In the genomic region with DNA sequence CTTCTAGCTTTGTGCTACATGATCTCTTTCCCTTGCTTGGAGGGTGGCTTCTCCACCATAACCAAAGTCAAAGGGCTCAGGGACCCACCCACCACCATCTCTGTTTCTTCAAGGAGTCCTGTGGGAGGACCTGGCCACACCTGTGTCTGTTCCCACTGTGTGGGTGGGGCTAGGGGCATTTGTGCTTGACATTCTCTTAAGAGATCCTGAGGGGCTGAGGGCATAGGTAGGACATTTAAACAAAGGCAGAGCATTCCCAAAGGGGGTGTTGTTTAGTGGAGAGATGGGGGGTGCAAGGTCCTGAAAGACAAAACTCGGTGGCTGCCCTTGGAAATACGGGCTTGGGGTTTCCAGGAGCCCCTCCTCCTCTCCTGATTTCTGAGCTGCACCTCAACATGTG, we compare ENCODE assay signal across 26 mouse cellular contexts. TPM values are rescaled to one million over a fixed set of nuclear protein-coding genes. Genes with fewer than 3 reads are reported as not detected.
DNase-seq lines count a peak whose midpoint lies in the region; ATAC-seq and TF ChIP-seq lines count a peak whose summit lies in the region.
"Had no signal": no experiment of that assay in that cellular context is flagged by ENCODE, and none has a peak within 500 bp of the region (broad histone marks: within the 10 kb centered on the region; RNA-seq: fewer than 3 reads in every experiment).

No protein-coding gene starts in this region.

- 54% methylated on average over 2 of the region's 2 CpGs for WGBS in lung, postnatal 0 days

- H3K4me2 ChIP-seq in lung, postnatal 0 days (replicated peaks; ENCODE audit: low read depth, low read length) = no peak overlapping the region
- H3K4me2 ChIP-seq: embryonic facial prominence, embryonic 12.5 days; embryonic facial prominence, embryonic 15.5 days; heart, embryonic 11.5 days; hindbrain, embryonic 13.5 days; intestine, embryonic 15.5 days had no signal

- DNase-seq in lung, postnatal 0 days (ENCODE audit: low spot score) = no peak
- DNase-seq in lung, postnatal 36 days = no peak
- peak; percentile 73 for DNase-seq in ES-E14 (ENCODE audit: low read depth, low spot score)
- peak; percentile 91 for DNase-seq in ZHBTc4 (ENCODE audit: low read depth, low spot score)
- DNase-seq in testis, postnatal 10 days (ENCODE audit: low spot score) = no peak
- no peak for DNase-seq in heart, adult 9 months (ENCODE audit: low spot score in 2 of 2)
- DNase-seq: adrenal gland, postnatal 10 days; adrenal gland, postnatal 36 days; B cell, adult 2 months; cerebellum, adult 18-20 months; cerebellum, adult 9-10 months; cerebellum, postnatal 14 days; forebrain, postnatal 0 days; gastrocnemius, postnatal 36 days; kidney, adult 11 months had no signal

- H3K4me1 ChIP-seq in lung, postnatal 0 days (ENCODE audit: insufficient read depth, low read depth, low read length) = no peaks in the 10 kb centered on the region
- H3K4me1 ChIP-seq in E14TG2a.4 (replicated peaks; ENCODE audit: low read depth, low read length) (peaks cover 88% of the 10 kb centered on the region), ES-E14 (ENCODE audit: control insufficient read depth in 2 of 2, insufficient read depth in 2 of 2, low read length in 2 of 2, poor library complexity in 1 of 2) (peaks cover 5 to 20% of the 10 kb centered on the region in 2 experiments; a peak in 2 of 4 replicates)
- H3K4me1 ChIP-seq: embryonic facial prominence, embryonic 12.5 days; embryonic facial prominence, embryonic 15.5 days had no signal

- H3K27ac ChIP-seq in lung, postnatal 0 days (ENCODE audit: low read length) = no peak overlapping the region
- H3K27ac ChIP-seq in ES-E14 (ENCODE audit: insufficient read depth, low read depth, low read length, poor library complexity, severe bottlenecking) = no peak overlapping the region
- H3K27ac ChIP-seq: embryonic facial prominence, embryonic 12.5 days; embryonic facial prominence, embryonic 15.5 days; heart, adult 2 months; hindbrain, embryonic 10.5 days; hindbrain, embryonic 13.5 days; intestine, embryonic 15.5 days had no signal

- 0 out of 2 replicates have a peak, but pooled peaks have one; percentile 31 for ATAC-seq in lung, postnatal 0 days
- ATAC-seq: activated CD4-positive, CD25-positive, alpha-beta regulatory T cell, adult 4 months; forebrain, embryonic 14.5 days; forebrain, postnatal 0 days; hindbrain, embryonic 16.5 days; intestine, embryonic 15.5 days had no signal

- H3K4me3 ChIP-seq in lung, postnatal 0 days (ENCODE audit: low read depth, low read length) = no peak overlapping the region
- H3K4me3 ChIP-seq in E14TG2a.4 (replicated peaks; ENCODE audit: low read length) (peak overlapping the region; percentile 20; the same call in 1 of the 2 replicates), ES-E14 (ENCODE audit: insufficient read depth in 1 of 2, low read depth in 1 of 2, low read length in 2 of 2, poor library complexity in 1 of 2, severe bottlenecking in 1 of 2) (no peak overlapping the region)
- H3K4me3 ChIP-seq: embryonic facial prominence, embryonic 12.5 days; embryonic facial prominence, embryonic 15.5 days; heart, adult 2 months; hindbrain, embryonic 10.5 days; hindbrain, embryonic 13.5 days; intestine, embryonic 15.5 days had no signal

- no peak for TF ChIP-seq CTCF in lung, postnatal 0 days (IDR thresholded peaks at IDR 0.05)
- TF ChIP-seq CTCF in E14TG2a.4 (conservative IDR thresholded peaks at IDR 0.05; ENCODE audit: low read length) = no peak

- no peaks in the 10 kb centered on the region for H3K36me3 ChIP-seq in lung, postnatal 0 days (ENCODE audit: insufficient read depth, low read length)
- peaks cover 7% of the 10 kb centered on the region for H3K36me3 ChIP-seq in E14TG2a.4 (ENCODE audit: insufficient read depth, low read length)
- H3K36me3 ChIP-seq in ES-E14 (ENCODE audit: control insufficient read depth, insufficient read depth, low read length, poor library complexity, severe bottlenecking) = no peaks in the 10 kb centered on the region; the same call in 1 of the 2 replicates
- H3K36me3 ChIP-seq: embryonic facial prominence, embryonic 12.5 days; embryonic facial prominence, embryonic 15.5 days; hindbrain, embryonic 10.5 days; hindbrain, embryonic 13.5 days; intestine, embryonic 15.5 days had no signal

- no peaks in the 10 kb centered on the region for H3K9me3 ChIP-seq in lung, postnatal 0 days (ENCODE audit: low read length)
- no peaks in the 10 kb centered on the region for H3K9me3 ChIP-seq in E14TG2a.4 (ENCODE audit: low read length)
- H3K9me3 ChIP-seq in ES-E14 (ENCODE audit: control insufficient read depth, insufficient read depth, low read depth, low read length) = no peaks in the 10 kb centered on the region
- H3K9me3 ChIP-seq: embryonic facial prominence, embryonic 12.5 days; embryonic facial prominence, embryonic 15.5 days; hindbrain, embryonic 10.5 days; hindbrain, embryonic 13.5 days; intestine, embryonic 15.5 days had no signal

- H3K9ac ChIP-seq in lung, postnatal 0 days (replicated peaks; ENCODE audit: low read depth) = no peak overlapping the region
- H3K9ac ChIP-seq in ES-E14 (ENCODE audit: insufficient read depth, low read depth, low read length, poor library complexity, severe bottlenecking) = no peak overlapping the region
- H3K9ac ChIP-seq: embryonic facial prominence, embryonic 12.5 days; embryonic facial prominence, embryonic 15.5 days; forebrain, postnatal 0 days; hindbrain, embryonic 13.5 days; intestine, embryonic 15.5 days had no signal

- in situ Hi-C loops in ES-E14 (cut with MboI; ENCODE audit: low sequenced_read_pairs in 2 of 2, unreplicated experiment in 2 of 2) = no loop called here

- H3K27me3 ChIP-seq in lung, postnatal 0 days (replicated peaks; ENCODE audit: insufficient read depth, low read length) = no peaks in the 10 kb centered on the region
- no peaks in the 10 kb centered on the region for H3K27me3 ChIP-seq in E14TG2a.4 (ENCODE audit: insufficient read depth, low read length)
- H3K27me3 ChIP-seq: embryonic facial prominence, embryonic 12.5 days; embryonic facial prominence, embryonic 15.5 days; hindbrain, embryonic 13.5 days; intestine, embryonic 15.5 days had no signal

- TF ChIP-seq EP300 in lung, postnatal 0 days (IDR thresholded peaks at IDR 0.05) = no peak

TF ChIP-seq in ES-E14, 5 proteins besides CTCF, POLR2A, EP300 and RAD21:
- TF ChIP-seq MAFK (IDR thresholded peaks at IDR 0.05; ENCODE audit: insufficient read depth, low read depth, low read length) = no peak

RNA-seq across cellular contexts. Expression of a gene that starts 23.3 kb away (rescaled TPM):
- 18.9 and 19.8 TPM in 2 replicates for polyA plus RNA-seq in lung, postnatal 0 days (2015; fragmentation: Nextera tagmentation; extraction: Ambion mirVana)
- 23.2 and 29.1 TPM in 2 replicates for total RNA-seq in ES-E14 (2012; rRNA removed)

RNA-seq across cellular contexts. Expression of a gene that starts 27.6 kb away (rescaled TPM):
- 101 and 108 TPM in 2 replicates for polyA plus RNA-seq in lung, postnatal 0 days (2015; fragmentation: Nextera tagmentation; extraction: Ambion mirVana)
- total RNA-seq in ES-E14 (2012; rRNA removed) = 72.0 and 90.9 TPM in 2 replicates

Comparison
In these comparisons a context has a peak if more than half of its experiments do, and no peak if none do; other contexts are left out.
1. DNase-seq: peak in ES-E14 (single experiment) and ZHBTc4 (single experiment); none in lung, postnatal 0 days (single experiment), lung, postnatal 36 days (single experiment), testis, postnatal 10 days (single experiment) and heart, adult 9 months (0 of 2).